Mouse (Mus musculus): Measurements from ENCODE around the gene Hoxc10. TPM values are rescaled to one million over a fixed set of nuclear protein-coding genes. Genes with fewer than 3 reads are reported as not detected.

Gene Hoxc10
- polyA plus RNA-seq, 1 experiment from 2014 or later, result 60.4 TPM

DNA sequence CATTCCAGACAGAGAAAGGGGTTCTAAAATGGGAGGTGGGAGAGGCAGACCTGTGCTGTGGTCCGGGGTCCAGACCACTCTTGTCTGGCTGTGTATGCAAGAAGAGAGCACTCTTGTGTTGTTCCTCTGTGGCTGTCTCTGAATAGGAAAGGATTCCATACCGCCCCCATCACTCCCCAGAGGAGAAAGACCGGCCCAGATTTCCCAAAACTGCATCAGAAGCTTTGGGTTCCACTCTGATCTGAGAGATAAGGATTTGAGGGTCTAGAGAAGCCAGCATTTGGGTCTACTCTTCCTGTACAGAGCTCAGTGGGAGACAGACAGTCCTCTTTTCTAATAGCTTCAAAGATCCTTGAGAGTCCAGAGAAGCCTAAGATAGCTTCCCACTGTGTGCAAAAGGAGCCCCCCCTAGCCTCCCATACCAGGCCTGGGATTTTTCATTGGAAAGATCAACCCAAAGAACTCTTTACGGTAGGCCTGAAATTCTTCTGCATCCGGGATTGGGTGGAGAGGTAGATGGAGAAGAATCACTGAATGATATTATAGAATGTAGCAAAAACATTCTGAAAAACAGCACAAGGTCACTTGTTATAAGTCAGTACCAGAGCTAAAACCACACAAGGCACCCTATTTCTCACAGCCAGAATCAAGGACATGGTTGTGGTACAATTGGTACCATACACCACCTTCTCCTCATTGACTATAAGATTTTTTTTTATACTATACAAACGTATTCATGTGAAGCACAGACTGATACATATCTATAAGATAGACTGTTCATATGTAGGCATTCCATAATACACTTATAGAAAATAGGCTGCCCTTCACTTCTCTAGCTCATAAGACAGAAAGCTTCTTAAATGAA lies 43.7 kb upstream of the Hoxc10 start:
- Histone ChIP-seq H3K36me3 (ENCODE audit: control insufficient read depth, insufficient read depth, low read length) (no peaks in the 10 kb centered on the region), H3K4me2 (ENCODE audit: low read depth) (no peak overlapping the region), H3K4me1 (ENCODE audit: control insufficient read depth, insufficient read depth, low read length) (no peaks in the 10 kb centered on the region), H3K9me3 (ENCODE audit: control insufficient read depth, low read length) (no peaks in the 10 kb centered on the region), H3K27ac (ENCODE audit: low read depth, low read length) (no peak overlapping the region), H3K9ac (ENCODE audit: low read length) (no peak overlapping the region), H3K4me3 (ENCODE audit: low read depth, low read length) (0 out of 2 replicates have a peak overlapping the region, but pooled peaks have one; percentile 6), H3K27me3 (ENCODE audit: control insufficient read depth, insufficient read depth, low read length) (peaks cover 97% of the 10 kb centered on the region)
- DNase-seq (ENCODE audit: low spot score) (no peak), ATAC-seq (ENCODE audit: insufficient read depth, low FRiP score, low TSS enrichment) (no peak)
- WGBS, result 9% methylated on average over 6 of the region's 6 CpGs

DNA sequence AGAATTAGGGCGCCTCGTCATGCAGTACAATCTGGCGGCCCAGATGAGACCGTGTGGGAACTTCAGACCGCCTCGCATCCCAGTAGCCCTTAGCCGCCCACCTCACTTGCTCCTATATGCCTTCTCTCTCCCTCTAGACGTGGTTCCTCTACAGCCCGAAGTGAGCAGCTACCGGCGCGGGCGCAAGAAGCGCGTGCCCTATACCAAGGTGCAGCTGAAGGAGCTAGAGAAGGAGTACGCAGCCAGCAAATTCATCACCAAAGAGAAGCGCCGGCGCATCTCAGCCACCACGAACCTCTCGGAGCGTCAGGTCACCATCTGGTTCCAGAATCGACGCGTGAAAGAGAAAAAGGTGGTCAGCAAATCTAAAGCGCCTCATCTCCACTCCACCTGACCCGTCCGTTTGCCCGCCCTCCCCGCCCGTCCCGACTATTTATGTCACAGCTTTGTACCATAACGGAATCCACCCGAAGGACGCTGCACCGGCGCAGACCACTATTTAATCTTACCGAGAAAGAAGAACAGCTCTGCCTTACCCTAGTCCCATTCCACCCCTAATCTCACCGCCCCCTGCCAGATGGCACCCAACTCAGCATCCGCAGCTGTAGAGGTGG lies 39.5 kb upstream of the Hoxc10 start:
- Histone ChIP-seq H3K4me3 (ENCODE audit: low read depth, low read length) (no peak overlapping the region), H3K4me2 (ENCODE audit: low read depth) (no peak overlapping the region), H3K27ac (ENCODE audit: low read depth, low read length) (no peak overlapping the region), H3K36me3 (ENCODE audit: control insufficient read depth, insufficient read depth, low read length) (no peaks in the 10 kb centered on the region), H3K9me3 (ENCODE audit: control insufficient read depth, low read length) (no peaks in the 10 kb centered on the region), H3K9ac (ENCODE audit: low read length) (no peak overlapping the region), H3K27me3 (ENCODE audit: control insufficient read depth, insufficient read depth, low read length) (peaks cover 97% of the 10 kb centered on the region), H3K4me1 (ENCODE audit: control insufficient read depth, insufficient read depth, low read length) (no peaks in the 10 kb centered on the region)
- no peak for DNase-seq (ENCODE audit: low spot score)
- ATAC-seq (ENCODE audit: insufficient read depth, low FRiP score, low TSS enrichment), result no peak
- WGBS, result under 1% methylated on average over 39 of the region's 40 CpGs

DNA sequence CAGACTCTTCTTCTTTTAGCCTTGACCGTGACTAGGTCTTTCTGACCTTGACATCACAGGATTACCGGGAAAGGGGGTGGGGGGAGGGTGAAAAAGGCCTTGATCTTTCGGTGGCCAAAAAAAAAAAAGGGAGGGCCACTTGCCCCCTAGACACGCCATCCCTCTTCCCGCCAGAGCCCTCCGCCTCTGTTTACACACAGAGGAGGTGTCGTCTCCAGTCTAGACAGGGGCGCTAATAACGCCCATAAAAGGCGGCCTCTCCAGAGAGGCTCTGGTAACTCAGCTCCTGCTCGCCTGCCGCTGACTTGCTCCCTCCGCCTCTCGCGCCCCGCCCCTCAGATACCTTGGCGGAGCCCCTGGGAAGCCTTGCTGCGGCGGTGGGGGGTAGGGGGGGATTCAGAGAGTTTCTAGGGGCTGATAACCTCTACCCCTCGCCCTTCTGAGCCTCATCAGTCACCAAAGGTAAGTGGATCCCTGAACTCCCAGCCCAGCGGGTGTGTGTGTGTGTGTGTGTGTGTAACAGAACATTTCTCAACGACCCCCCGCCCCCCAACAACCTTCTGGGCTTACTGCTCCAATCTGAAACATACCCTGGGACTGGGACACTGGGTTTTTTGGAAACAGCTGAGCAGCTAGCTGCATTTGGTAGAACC lies 34.8 kb upstream of the Hoxc10 start:
- Histone ChIP-seq H3K9ac (ENCODE audit: low read length) (no peak overlapping the region; the same call in 1 of the 2 replicates), H3K4me1 (ENCODE audit: control insufficient read depth, insufficient read depth, low read length) (no peaks in the 10 kb centered on the region), H3K4me2 (ENCODE audit: low read depth) (no peak overlapping the region), H3K27ac (ENCODE audit: low read depth, low read length) (no peak overlapping the region), H3K27me3 (ENCODE audit: control insufficient read depth, insufficient read depth, low read length) (peaks cover 100% of the 10 kb centered on the region), H3K36me3 (ENCODE audit: control insufficient read depth, insufficient read depth, low read length) (no peaks in the 10 kb centered on the region), H3K4me3 (ENCODE audit: low read depth, low read length) (no peak overlapping the region), H3K9me3 (ENCODE audit: control insufficient read depth, low read length) (no peaks in the 10 kb centered on the region)
- 2% methylated on average over 23 of the region's 23 CpGs for WGBS
- ATAC-seq (ENCODE audit: insufficient read depth, low FRiP score, low TSS enrichment) (no peak), DNase-seq (ENCODE audit: low spot score) (no peak)

DNA sequence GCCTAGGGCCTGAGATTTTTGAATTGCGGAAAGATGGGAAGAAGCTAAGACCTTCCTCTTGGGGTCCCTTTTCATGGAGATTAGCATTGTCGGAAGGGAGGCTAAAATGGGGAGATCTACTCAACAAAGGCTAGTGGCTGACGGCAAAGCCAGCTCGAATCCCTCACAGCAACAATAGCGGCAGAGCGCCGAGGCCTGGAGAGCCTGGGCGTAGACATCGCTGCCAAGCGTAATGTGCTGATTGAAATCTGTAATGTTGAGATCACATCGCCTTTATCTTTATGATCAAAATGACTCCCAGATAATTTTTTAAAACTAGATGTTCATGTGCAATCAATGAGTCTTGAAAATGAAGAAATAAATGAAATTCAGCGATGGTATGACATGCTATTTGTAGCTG lies 32.2 kb upstream of the Hoxc10 start:
- Histone ChIP-seq H3K27me3 (ENCODE audit: control insufficient read depth, insufficient read depth, low read length) (peaks cover 100% of the 10 kb centered on the region), H3K27ac (ENCODE audit: low read depth, low read length) (no peak overlapping the region), H3K4me1 (ENCODE audit: control insufficient read depth, insufficient read depth, low read length) (no peaks in the 10 kb centered on the region), H3K36me3 (ENCODE audit: control insufficient read depth, insufficient read depth, low read length) (no peaks in the 10 kb centered on the region), H3K9ac (ENCODE audit: low read length) (peak overlapping the region; percentile 6; the same call in 1 of the 2 replicates), H3K4me2 (ENCODE audit: low read depth) (no peak overlapping the region), H3K9me3 (ENCODE audit: control insufficient read depth, low read length) (no peaks in the 10 kb centered on the region), H3K4me3 (ENCODE audit: low read depth, low read length) (no peak overlapping the region)
- DNase-seq (ENCODE audit: low spot score), result no peak
- no peak for ATAC-seq (ENCODE audit: insufficient read depth, low FRiP score, low TSS enrichment)
- 1% methylated on average over 12 of the region's 12 CpGs for WGBS

DNA sequence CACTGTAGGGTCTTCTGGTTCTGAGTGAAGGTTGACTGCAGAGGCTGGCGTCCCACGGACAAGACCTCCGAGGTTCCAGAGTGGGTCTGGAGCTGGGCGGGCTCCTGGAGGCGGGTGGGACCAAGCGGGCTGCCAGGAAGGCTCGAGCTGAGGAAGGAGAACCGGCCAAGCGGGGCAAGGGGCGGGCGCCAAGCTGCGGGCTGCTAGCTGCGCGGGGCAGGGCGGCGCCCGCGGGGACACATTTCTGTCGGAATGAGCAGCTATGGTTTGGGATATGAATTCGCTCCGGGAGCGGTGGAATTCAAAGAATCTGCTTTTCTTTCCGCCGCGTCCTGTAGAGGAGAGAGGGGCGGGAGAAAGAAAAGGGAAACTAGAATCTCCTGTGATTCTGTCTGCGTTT lies 31.7 kb upstream of the Hoxc10 start:
- no peak for DNase-seq (ENCODE audit: low spot score)
- Histone ChIP-seq H3K4me2 (ENCODE audit: low read depth) (0 out of 2 replicates have a peak overlapping the region, but pooled peaks have one; percentile 9), H3K4me3 (ENCODE audit: low read depth, low read length) (no peak overlapping the region), H3K27me3 (ENCODE audit: control insufficient read depth, insufficient read depth, low read length) (peaks cover 100% of the 10 kb centered on the region), H3K27ac (ENCODE audit: low read depth, low read length) (no peak overlapping the region), H3K4me1 (ENCODE audit: control insufficient read depth, insufficient read depth, low read length) (no peaks in the 10 kb centered on the region), H3K9ac (ENCODE audit: low read length) (peak overlapping the region; percentile 6; the same call in 1 of the 2 replicates), H3K9me3 (ENCODE audit: control insufficient read depth, low read length) (no peaks in the 10 kb centered on the region), H3K36me3 (ENCODE audit: control insufficient read depth, insufficient read depth, low read length) (no peaks in the 10 kb centered on the region)
- ATAC-seq (ENCODE audit: insufficient read depth, low FRiP score, low TSS enrichment), result no peak
- WGBS, result under 1% methylated on average over 25 of the region's 27 CpGs

DNA sequence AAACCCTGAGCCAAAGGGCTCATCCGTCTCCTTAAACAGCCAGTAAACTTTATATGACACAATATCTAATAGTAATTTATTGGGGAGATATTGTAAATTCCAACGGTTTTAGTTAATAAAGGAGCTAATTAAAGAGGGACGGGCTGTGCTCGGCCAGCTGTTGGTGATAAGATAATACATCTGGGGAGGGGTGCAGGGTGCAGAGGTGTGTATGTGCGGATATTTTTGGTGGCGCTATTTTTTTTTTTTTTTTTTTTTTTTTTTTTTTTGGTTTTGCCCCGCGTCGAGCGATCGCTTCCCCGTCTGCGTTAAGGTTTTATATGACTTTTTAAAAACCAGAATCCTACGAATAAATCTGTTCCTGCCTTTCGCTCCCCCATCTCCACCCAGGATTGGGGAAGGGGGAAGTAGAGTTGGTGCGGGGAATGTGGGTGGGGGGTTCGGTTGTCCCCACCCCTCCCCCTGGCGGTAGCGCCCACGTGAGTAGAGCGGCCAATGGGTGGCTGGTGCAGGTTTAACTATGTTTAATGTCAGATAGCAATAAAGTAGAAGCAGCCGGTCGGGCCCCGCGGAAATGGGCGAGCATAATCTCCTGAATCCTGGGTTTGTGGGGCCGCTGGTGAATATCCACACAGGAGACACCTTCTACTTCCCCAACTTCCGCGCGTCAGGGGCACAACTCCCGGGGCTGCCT lies 30.2 kb upstream of the Hoxc10 start, which contains the start of gene Hoxc12:
Gene Hoxc12, plus strand, starts transcription at position 479 of the 694 bp plus-strand sequence.
- H3K27me3 ChIP-seq (ENCODE audit: control insufficient read depth, insufficient read depth, low read length), result peaks cover 100% of the 10 kb centered on the region
- no peaks in the 10 kb centered on the region for H3K9me3 ChIP-seq (ENCODE audit: control insufficient read depth, low read length)
- H3K4me1 ChIP-seq (ENCODE audit: control insufficient read depth, insufficient read depth, low read length), result no peaks in the 10 kb centered on the region
- 2% methylated on average over 31 of the region's 31 CpGs for WGBS
- no peaks in the 10 kb centered on the region for H3K36me3 ChIP-seq (ENCODE audit: control insufficient read depth, insufficient read depth, low read length)
- H3K4me3 ChIP-seq (ENCODE audit: low read depth, low read length), result peak within 1 kb of the TSS; percentile 19
- H3K27ac ChIP-seq (ENCODE audit: low read depth, low read length), result no peak within 1 kb of the TSS
- ATAC-seq (ENCODE audit: insufficient read depth, low FRiP score, low TSS enrichment) (no peak), DNase-seq (ENCODE audit: low spot score) (no peak)
- H3K9ac ChIP-seq (ENCODE audit: low read length), result peak within 1 kb of the TSS; percentile 32
- no peak within 1 kb of the TSS for H3K4me2 ChIP-seq (ENCODE audit: low read depth)

DNA sequence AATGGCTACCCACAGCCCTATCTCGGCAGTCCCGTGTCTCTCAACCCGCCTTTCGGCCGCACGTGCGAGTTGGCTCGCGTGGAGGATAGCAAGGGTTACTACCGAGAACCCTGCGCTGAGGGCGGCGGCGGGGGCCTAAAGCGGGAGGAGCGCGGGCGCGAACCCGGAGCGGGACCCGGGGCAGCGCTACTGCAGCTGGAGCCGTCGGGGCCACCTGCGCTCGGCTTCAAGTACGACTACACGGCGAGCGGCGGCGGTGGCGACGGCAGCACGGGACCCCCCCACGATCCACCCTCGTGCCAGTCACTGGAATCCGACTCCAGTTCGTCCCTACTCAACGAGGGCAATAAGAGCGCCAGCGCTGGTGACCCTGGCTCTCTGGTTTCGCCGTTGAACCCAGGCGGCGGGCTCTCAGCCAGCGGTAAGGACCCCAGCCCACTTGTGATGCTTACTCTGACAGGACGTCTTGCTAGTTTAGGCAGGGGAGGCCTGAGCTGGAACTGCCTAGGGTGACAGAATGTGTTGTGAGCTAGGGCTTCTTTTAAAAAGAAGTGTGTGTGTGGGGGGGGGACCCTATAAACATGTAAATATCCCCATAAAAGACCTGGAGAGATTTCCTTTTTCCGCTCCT lies 29.4 kb upstream of the Hoxc10 start:
- no peak for DNase-seq (ENCODE audit: low spot score)
- ATAC-seq (ENCODE audit: insufficient read depth, low FRiP score, low TSS enrichment), result no peak
- H3K4me2 ChIP-seq (ENCODE audit: low read depth), result no peak overlapping the region
- peaks cover 100% of the 10 kb centered on the region for H3K27me3 ChIP-seq (ENCODE audit: control insufficient read depth, insufficient read depth, low read length)
- peak overlapping the region; percentile 19 for H3K4me3 ChIP-seq (ENCODE audit: low read depth, low read length)
- no peaks in the 10 kb centered on the region for H3K36me3 ChIP-seq (ENCODE audit: control insufficient read depth, insufficient read depth, low read length)
- no peak overlapping the region for H3K27ac ChIP-seq (ENCODE audit: low read depth, low read length)
- H3K9me3 ChIP-seq (ENCODE audit: control insufficient read depth, low read length), result no peaks in the 10 kb centered on the region
- no peaks in the 10 kb centered on the region for H3K4me1 ChIP-seq (ENCODE audit: control insufficient read depth, insufficient read depth, low read length)
- under 1% methylated on average over 50 of the region's 50 CpGs for WGBS
- peak overlapping the region; percentile 32 for H3K9ac ChIP-seq (ENCODE audit: low read length)
